Mouse (Mus musculus) brown adipose tissue, adult 24 weeks (tissue): ENCODE results near the gene Prdx3. TPM values are rescaled to one million over a fixed set of nuclear protein-coding genes. Genes with fewer than 3 reads are reported as not detected.
"Not testable (repeated sequence)": the region's sequence is repeated elsewhere in the genome, so short reads cannot be mapped to it uniquely, and the experiment has no call there.

Source experiments
- H3K27ac ChIP-seq: fragments of 200-500 bp; replicated peaks from 2 replicates; pipeline ENCODE4 v1.5.1; 2012; ENCODE audit warnings: low read depth, mild to moderate bottlenecking, low read length
- H3K4me1 ChIP-seq: fragments of 200-500 bp; 2 replicates; pipeline ENCODE4 v1.6.1; 2012; ENCODE audit warnings: low read length, mixed read lengths; ENCODE audit not compliant: control insufficient read depth, insufficient read depth, insufficient read length
- H3K4me3 ChIP-seq: fragments of 200-500 bp; 2 replicates; pipeline ENCODE4 v1.5.1; 2012; ENCODE audit warnings: low read depth, mild to moderate bottlenecking, low read length, moderate library complexity; ENCODE audit not compliant: insufficient read depth
- polyA plus RNA-seq: library from polyadenylated mRNA; stranded (reverse); fragments of >200 nt; gene quantifications from 2 replicates; pipeline ENCODE4 v1.2.4, GENCODE M21; 2012; ENCODE audit not compliant: missing spikeins, insufficient read depth, insufficient read length

Prdx3 gene
- polyA plus RNA-seq, 1 experiment: 639 TPM

DNA sequence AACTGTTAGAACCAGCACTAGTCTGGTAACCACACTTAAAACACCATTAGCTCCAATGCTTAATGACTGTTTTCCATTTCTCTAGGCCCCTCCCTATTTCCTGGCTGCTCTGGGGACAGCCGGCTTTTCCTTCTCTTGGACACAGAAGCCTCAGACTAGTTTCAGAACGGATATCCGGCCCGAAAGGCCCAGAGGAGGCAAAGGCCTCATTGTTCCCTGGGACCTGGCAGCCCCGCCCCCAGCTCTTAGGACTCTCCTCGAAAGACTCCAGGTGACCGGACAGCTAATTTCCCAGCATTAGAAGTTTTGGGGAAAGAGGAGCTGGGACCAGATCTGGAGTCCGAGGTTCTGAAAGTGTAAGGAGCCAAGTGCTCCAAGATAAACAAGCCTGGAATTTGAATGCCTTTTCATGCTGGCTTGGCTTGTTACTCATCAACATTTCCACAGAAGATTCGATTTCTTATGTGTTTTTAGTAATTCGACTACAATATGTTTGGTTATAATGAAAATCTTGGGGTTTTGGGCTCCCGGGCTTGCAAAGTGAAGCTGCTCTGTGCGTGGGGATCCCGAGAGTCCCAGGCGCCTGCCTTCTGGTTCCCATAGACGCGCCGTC lies 14.9 kb upstream of the Prdx3 start:
- no peaks in the 10 kb centered on the region for H3K4me1 ChIP-seq
- H3K27ac ChIP-seq: peak overlapping the region; percentile 96
- H3K4me3 ChIP-seq: peak overlapping the region; percentile 97

DNA sequence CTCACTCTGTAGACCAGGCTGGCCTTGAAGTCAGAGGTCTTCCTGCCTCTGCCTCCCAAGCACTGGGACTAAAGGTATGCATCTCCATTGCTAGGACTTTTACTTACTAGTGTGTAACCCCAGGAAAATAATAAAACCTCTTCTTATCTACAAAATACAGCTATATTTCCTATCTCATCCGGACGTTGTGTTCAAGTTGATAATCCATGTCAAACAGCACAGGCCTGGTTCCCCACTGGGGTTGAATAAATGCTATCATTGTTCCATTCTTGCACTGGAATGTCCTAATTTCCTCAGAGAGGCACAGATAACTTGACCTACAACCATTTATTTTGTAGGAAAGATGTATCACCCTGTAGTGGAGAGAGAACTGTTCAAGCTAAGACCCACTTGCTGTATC lies 13.3 kb upstream of the Prdx3 start:
- peak overlapping the region; percentile 96 for H3K27ac ChIP-seq
- no peaks in the 10 kb centered on the region for H3K4me1 ChIP-seq
- H3K4me3 ChIP-seq: no peak overlapping the region

DNA sequence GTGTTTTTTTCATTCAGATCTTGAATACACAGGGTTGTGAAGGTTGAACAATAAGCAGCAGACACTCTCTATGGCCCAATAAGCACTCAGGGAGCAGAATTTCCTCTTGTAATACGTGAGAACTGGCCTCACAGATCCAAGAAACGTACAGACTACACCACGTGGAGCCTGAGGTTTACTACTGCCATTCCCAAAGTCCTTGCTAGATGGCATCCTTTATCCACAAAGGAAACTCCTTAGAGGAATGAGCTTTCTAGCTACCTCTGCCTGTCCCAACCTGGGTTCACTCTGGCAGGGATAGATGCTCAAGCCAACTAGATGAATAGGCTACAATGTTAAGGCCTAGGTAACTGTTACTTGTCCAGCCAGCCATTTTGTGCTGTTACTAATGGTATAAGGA lies 8.8 kb upstream of the Prdx3 start:
- Histone ChIP-seq H3K27ac (no peak overlapping the region), H3K4me1 (no peaks in the 10 kb centered on the region), H3K4me3 (no peak overlapping the region)

DNA sequence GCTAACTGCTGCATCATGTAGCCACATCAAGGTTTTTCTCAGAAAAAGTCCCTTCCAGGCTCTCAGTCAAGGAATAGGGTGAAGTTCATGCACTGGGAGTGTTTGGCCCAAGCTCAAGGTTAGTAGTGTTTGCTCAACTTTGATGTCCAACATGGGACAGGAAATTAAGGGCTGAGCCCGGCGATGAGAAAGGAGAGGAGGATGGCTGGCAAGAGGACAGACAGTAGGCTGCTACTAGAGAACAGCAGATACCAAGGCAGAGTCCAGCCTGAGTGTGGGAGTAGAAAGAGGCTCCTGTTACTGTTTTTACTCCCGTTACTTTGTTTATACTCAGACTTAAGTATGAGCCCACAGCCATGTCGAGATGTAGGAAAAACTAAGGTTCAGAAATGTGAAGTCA lies 855 bp downstream of the Prdx3 start:
- Histone ChIP-seq H3K4me3 (peak overlapping the region; percentile 64), H3K4me1 (peaks cover 5% of the 10 kb centered on the region; the same call in 1 of the 2 replicates), H3K27ac (peak overlapping the region; percentile 74)

DNA sequence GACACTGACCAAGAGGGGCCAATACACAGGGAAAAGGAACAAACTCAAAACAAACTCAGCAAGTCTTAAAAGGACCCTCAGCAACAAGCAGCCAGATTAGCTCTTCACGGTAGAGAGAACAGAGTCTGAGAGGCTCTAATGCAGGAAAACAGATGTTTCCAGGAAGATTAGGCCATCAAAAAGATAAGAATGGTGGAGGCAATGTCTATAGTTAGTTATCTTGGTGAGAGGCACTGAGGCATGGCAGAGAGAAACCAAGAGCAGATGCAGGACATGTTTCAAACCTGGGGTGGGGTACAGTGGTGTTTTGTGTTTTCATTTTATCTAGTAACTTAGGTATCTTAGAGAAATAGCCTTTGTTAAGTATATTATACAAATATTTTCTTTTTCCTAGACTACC lies 2.1 kb downstream of the Prdx3 start:
- peaks cover 5% of the 10 kb centered on the region; the same call in 1 of the 2 replicates for H3K4me1 ChIP-seq
- no peak overlapping the region for H3K4me3 ChIP-seq
- no peak overlapping the region for H3K27ac ChIP-seq

DNA sequence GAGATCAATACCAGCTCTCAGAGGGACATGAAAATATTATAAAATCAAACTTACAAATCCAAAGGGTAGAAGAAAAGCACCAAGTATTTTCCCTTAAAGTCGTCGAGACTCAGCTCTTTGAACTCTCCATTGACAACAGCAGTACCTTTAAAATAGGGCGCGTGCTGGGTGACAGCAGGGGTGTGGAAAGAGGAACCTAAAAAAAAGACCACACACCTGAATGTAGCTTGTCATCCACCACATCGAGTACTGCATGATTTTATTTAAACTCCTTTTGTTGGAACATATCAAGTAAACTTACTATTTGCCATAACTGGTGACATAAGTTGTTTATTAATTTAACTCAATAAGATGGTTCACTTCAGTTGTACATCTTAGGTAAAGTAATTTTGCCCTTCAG lies 3.0 kb downstream of the Prdx3 start:
- Histone ChIP-seq H3K4me3 (no peak overlapping the region), H3K4me1 (peaks cover 5% of the 10 kb centered on the region; the same call in 1 of the 2 replicates)

DNA sequence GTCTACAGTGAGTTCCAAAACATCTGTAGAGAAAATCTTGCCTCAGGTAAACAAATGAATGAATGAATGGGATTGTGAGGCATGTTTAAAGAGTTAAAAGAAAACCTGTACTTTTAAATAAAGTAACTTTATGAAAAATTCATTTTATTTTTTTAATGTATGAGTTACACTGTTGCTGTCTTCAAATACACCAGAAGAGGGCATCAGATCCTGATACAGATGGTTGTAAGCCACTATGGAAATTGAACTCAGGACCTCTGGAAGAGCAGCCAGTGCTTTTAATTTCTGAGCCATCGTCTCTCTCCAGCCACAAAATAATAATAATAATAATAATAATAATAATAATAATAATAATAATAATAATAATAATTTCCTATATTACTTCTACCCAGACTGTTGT lies 3.9 kb downstream of the Prdx3 start:
- Histone ChIP-seq H3K4me3 (no peak overlapping the region), H3K27ac (no peak overlapping the region), H3K4me1 (peaks cover 5% of the 10 kb centered on the region; the same call in 1 of the 2 replicates)

More for the DNA sequence above, 3.0 kb downstream of the Prdx3 start:
- H3K27ac ChIP-seq: no peak overlapping the region

DNA sequence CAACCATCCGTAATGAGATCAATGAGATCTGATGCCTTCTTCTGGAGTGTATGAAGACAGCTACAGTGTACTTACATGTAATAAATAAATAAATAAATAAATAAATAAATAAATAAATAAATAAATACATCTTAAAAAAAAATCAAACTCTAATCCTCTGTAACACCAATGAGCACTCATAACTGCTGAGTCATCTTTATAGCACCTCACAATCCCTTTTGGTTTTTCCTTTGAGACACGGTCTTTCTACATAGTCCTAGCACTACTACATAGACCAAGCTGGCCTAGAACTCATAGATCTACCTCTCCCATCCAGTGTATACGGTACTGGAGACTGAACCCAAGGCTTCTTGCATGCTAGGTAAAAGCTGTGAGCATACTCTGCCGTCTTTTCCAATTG lies 8.2 kb downstream of the Prdx3 start:
- H3K27ac ChIP-seq, H3K4me1 ChIP-seq, H3K4me3 ChIP-seq: not testable (repeated sequence)

DNA sequence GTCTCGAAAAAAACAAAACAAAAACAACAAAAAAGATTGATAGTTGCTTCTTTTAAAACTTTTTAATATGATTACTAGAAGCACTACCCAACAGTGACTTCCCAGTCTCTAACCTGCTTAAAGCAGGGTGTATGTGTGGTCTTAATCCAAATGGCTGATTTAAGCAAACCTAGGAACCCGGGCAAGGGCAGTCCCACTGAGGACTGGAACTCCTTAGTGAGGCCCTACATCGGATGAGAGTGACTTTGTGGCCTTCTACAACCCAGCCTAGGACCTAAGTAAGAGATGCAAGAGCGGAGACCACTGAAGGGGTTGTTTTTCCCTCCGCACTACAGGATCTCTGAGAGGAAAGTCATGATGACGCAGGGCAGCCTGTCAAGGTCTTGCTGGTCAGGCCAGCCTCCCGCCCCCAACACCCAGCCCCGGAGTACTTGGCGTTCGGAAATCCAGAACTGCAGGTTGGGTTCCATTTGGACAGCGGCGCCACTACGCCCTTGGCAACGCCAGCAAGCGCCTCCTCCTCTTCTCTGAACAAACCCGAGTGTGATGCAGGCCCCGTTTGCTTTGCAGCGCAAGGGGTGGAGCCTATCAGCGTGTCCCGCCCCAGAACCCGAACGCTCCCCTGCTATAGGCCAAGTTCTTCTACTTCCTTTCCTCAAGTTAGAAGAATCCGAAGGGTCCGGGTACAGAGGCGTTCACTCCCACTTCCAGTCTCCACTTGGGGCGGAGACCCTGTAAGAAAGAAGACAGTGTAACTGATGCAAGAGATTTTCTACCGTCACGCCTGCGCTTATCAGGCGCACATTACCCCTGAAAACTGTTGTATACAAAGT lies 13.3 kb downstream of the Prdx3 start, which contains the start of gene Sfxn4:
Gene Sfxn4, minus strand, starts transcription at position 612 of the 833 bp plus-strand sequence.
- H3K4me1 ChIP-seq: no peaks in the 10 kb centered on the region
- peak within 1 kb of the TSS; percentile 81 for H3K4me3 ChIP-seq
- peak within 1 kb of the TSS; percentile 77 for H3K27ac ChIP-seq

DNA sequence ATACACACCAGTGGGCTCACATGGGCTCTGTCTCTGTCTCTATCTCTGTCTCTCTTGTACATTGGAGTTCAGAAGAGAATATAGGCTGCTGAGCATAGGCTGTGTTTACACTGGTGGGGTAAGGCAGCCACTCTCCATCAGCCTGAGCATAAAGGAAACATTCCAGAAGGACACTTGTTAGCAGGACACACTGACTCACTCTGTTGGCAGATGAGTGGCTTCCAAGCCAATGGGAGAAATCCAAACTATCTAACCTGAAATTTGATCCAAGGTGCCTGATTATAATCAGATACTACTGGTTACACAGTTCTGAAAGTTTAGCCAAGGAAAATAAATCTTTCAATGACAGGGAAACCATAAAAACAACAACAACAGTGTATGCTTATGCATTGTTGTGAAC lies 28.6 kb downstream of the Prdx3 start:
- no peaks in the 10 kb centered on the region for H3K4me1 ChIP-seq
- H3K27ac ChIP-seq: no peak overlapping the region
- H3K4me3 ChIP-seq: no peak overlapping the region

DNA sequence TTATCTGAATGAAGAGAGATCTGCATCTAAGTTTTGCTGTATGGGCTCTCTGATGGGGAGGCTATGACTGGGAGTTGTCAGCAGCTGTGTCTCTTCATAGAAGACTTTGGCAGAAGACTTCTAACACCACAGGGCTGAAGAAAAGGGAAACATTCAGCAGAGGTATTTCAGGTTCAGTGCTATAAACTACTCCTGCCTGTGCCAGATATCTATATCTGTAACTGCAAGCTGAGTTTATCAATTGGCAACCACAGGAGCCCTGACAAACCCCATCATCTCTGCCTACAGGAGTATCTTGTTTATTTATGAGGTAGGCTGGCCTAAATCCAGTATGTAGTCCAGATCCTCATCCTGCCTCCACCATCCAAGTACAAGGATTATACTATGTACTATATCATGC lies 31.0 kb downstream of the Prdx3 start:
- no peak overlapping the region for H3K4me3 ChIP-seq
- no peaks in the 10 kb centered on the region for H3K4me1 ChIP-seq
- H3K27ac ChIP-seq: no peak overlapping the region

DNA sequence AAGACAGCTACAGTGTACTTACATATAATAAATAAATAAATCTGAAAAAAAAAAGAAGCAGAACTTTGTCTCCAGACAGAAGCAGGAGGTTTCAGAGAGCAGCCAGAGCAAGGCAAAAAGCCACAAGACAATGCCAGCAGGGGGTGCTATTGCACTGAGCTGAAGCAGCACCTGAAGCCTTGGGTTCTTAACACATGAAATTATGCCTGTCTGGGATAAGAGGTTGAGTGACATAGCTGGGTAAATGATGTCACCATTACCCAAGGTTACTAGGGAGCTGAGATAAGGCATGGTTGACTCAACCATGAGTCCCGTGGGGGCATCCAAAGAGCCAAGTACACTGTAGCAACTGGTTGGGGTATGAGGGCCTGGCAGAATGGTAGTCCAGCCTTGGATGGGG lies 36.6 kb downstream of the Prdx3 start:
- Histone ChIP-seq H3K27ac (no peak overlapping the region), H3K4me3 (no peak overlapping the region), H3K4me1 (no peaks in the 10 kb centered on the region)

DNA sequence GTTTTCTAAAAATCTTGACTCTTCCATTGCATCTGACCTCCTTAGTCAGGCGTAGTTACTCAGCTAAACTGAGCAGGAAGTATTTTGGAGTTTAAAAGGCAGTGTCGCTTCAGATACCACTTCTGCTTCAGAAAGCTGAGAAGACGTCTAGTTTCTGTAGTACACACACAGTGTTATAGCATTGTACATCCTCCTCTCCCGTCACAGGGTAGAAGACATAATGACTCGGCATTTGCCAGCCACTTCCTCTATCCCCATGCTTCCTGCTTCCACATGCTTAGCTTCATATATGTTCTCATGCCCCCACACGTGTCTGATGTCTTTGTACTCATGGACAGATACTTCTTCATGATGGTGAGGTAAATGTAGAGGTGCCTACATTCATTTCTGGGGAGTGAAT lies 55.7 kb downstream of the Prdx3 start:
- H3K4me3 ChIP-seq: no peak overlapping the region
- H3K27ac ChIP-seq: no peak overlapping the region
- H3K4me1 ChIP-seq: no peaks in the 10 kb centered on the region
